Mouse (Mus musculus): ENCODE measurements at regions not wholly inside any gene's neighbourhood (a gene's known extent, or its start where the extent isn't known, plus 50 kb on each side); places are given as distances from the start of the nearest gene placed in this dataset.

- no peak overlapping the region for H3K4me2 ChIP-seq (replicated peaks)
- no peak overlapping the region for H3K4me3 ChIP-seq
- H3K9me3 ChIP-seq = no peaks in the 10 kb centered on the region
- 51% methylated on average over 6 of the region's 6 CpGs for WGBS
- H3K27me3 ChIP-seq = no peaks in the 10 kb centered on the region
- no peaks in the 10 kb centered on the region for H3K4me1 ChIP-seq
- no peak overlapping the region for H3K27ac ChIP-seq (replicated peaks)
- no peak for ATAC-seq (ENCODE audit: low FRiP score, low read depth)
- H3K36me3 ChIP-seq = no peaks in the 10 kb centered on the region
- H3K9ac ChIP-seq (replicated peaks) = no peak overlapping the region
Measured at GRCm38 (mm10) chr16:7831142-7831541, 593.8 kb downstream of the Tmem114 start.

GRCm38 (mm10) chr16:7829939-7830650 lies 594.8 kb downstream of the Tmem114 start:
- Histone ChIP-seq H3K4me3 (no peak overlapping the region), H3K27ac (replicated peaks) (no peak overlapping the region), H3K9ac (replicated peaks) (no peak overlapping the region), H3K4me1 (no peaks in the 10 kb centered on the region), H3K4me2 (replicated peaks) (no peak overlapping the region), H3K9me3 (no peaks in the 10 kb centered on the region), H3K36me3 (no peaks in the 10 kb centered on the region), H3K27me3 (no peaks in the 10 kb centered on the region)
- 89% methylated on average over 9 of the region's 9 CpGs for WGBS
- no peak for ATAC-seq (ENCODE audit: low FRiP score, low read depth)

GRCm38 (mm10) chr16:7801161-7801560 lies 623.8 kb downstream of the Tmem114 start:
- H3K4me1 ChIP-seq = peaks cover 11% of the 10 kb centered on the region
- H3K4me2 ChIP-seq (replicated peaks) = no peak overlapping the region
- 0 out of 2 replicates have a peak, but pooled peaks cover 12% of the 10 kb centered on the region for H3K9me3 ChIP-seq
- H3K9ac ChIP-seq (replicated peaks) = no peak overlapping the region
- 83% methylated on average over 2 of the region's 2 CpGs for WGBS
- H3K4me3 ChIP-seq = no peak overlapping the region
- H3K27ac ChIP-seq (replicated peaks) = no peak overlapping the region
- H3K36me3 ChIP-seq = no peaks in the 10 kb centered on the region
- no peaks in the 10 kb centered on the region for H3K27me3 ChIP-seq
- ATAC-seq (ENCODE audit: low FRiP score, low read depth) = no peak

GRCm38 (mm10) chr16:7797176-7797786 lies 627.7 kb downstream of the Tmem114 start:
- H3K27ac ChIP-seq (replicated peaks) = peak overlapping the region; percentile 46
- no peak overlapping the region for H3K4me2 ChIP-seq (replicated peaks)
- H3K4me3 ChIP-seq = no peak overlapping the region
- H3K36me3 ChIP-seq = no peaks in the 10 kb centered on the region
- H3K9ac ChIP-seq (replicated peaks) = no peak overlapping the region
- H3K9me3 ChIP-seq = 0 out of 2 replicates have a peak, but pooled peaks cover under 1% of the 10 kb centered on the region
- ATAC-seq (ENCODE audit: low FRiP score, low read depth) = peak; percentile 80; the same call in 1 of the 2 replicates
- H3K4me1 ChIP-seq = peaks cover 11% of the 10 kb centered on the region
- no peaks in the 10 kb centered on the region for H3K27me3 ChIP-seq
- 41% methylated on average over 8 of the region's 8 CpGs for WGBS

- ATAC-seq (ENCODE audit: low FRiP score, low read depth) = no peak
- H3K36me3 ChIP-seq = no peaks in the 10 kb centered on the region
- no peaks in the 10 kb centered on the region for H3K27me3 ChIP-seq
- 40% methylated on average over 3 of the region's 3 CpGs for WGBS
- no peak overlapping the region for H3K4me2 ChIP-seq (replicated peaks)
- no peak overlapping the region for H3K4me3 ChIP-seq
- no peaks in the 10 kb centered on the region for H3K9me3 ChIP-seq
- peaks cover 11% of the 10 kb centered on the region for H3K4me1 ChIP-seq
- no peak overlapping the region for H3K9ac ChIP-seq (replicated peaks)
- no peak overlapping the region for H3K27ac ChIP-seq (replicated peaks)
Measured at GRCm38 (mm10) chr16:7795561-7795960, 629.4 kb downstream of the Tmem114 start.

- Histone ChIP-seq H3K9ac (replicated peaks) (no peak overlapping the region), H3K4me2 (replicated peaks) (no peak overlapping the region), H3K4me1 (peaks cover 7% of the 10 kb centered on the region), H3K9me3 (no peaks in the 10 kb centered on the region), H3K36me3 (no peaks in the 10 kb centered on the region), H3K27ac (replicated peaks) (no peak overlapping the region), H3K27me3 (no peaks in the 10 kb centered on the region), H3K4me3 (no peak overlapping the region)
- ATAC-seq (ENCODE audit: low FRiP score, low read depth) = no peak
- WGBS = 87% methylated on average over 3 of the region's 3 CpGs
Measured at GRCm38 (mm10) chr16:7792521-7792920, 632.4 kb downstream of the Tmem114 start.

GRCm38 (mm10) chr16:7790260-7790659 lies 634.7 kb downstream of the Tmem114 start:
- WGBS = 59% methylated on average over 4 of the region's 4 CpGs
- H3K36me3 ChIP-seq = no peaks in the 10 kb centered on the region
- no peak overlapping the region for H3K9ac ChIP-seq (replicated peaks)
- no peaks in the 10 kb centered on the region for H3K27me3 ChIP-seq
- no peaks in the 10 kb centered on the region for H3K4me1 ChIP-seq
- ATAC-seq (ENCODE audit: low FRiP score, low read depth) = peak; percentile 77
- H3K4me3 ChIP-seq = no peak overlapping the region
- H3K27ac ChIP-seq (replicated peaks) = peak overlapping the region; percentile 31; the same call in 1 of the 2 replicates
- no peaks in the 10 kb centered on the region for H3K9me3 ChIP-seq
- no peak overlapping the region for H3K4me2 ChIP-seq (replicated peaks)

- WGBS = 78% methylated on average over 2 of the region's 2 CpGs
- Histone ChIP-seq H3K36me3 (no peaks in the 10 kb centered on the region), H3K27ac (replicated peaks) (peak overlapping the region; percentile 36; the same call in 1 of the 2 replicates), H3K9ac (replicated peaks) (no peak overlapping the region), H3K9me3 (no peaks in the 10 kb centered on the region), H3K27me3 (no peaks in the 10 kb centered on the region), H3K4me3 (no peak overlapping the region), H3K4me1 (no peaks in the 10 kb centered on the region), H3K4me2 (replicated peaks) (no peak overlapping the region)
- no peak for ATAC-seq (ENCODE audit: low FRiP score, low read depth)
Measured at GRCm38 (mm10) chr16:7788209-7788608, 636.7 kb downstream of the Tmem114 start.

- Histone ChIP-seq H3K36me3 (no peaks in the 10 kb centered on the region), H3K4me2 (replicated peaks) (no peak overlapping the region), H3K4me1 (no peaks in the 10 kb centered on the region), H3K27me3 (no peaks in the 10 kb centered on the region), H3K9ac (replicated peaks) (no peak overlapping the region), H3K27ac (replicated peaks) (no peak overlapping the region), H3K9me3 (no peaks in the 10 kb centered on the region), H3K4me3 (no peak overlapping the region)
- no peak for ATAC-seq (ENCODE audit: low FRiP score, low read depth)
- WGBS = 96% methylated on average over 2 of the region's 2 CpGs
Measured at GRCm38 (mm10) chr16:7781506-7781905, 643.4 kb downstream of the Tmem114 start.

GRCm38 (mm10) chr16:7775635-7776034 lies 649.3 kb downstream of the Tmem114 start:
- 91% methylated on average over 3 of the region's 3 CpGs for WGBS
- Histone ChIP-seq H3K9me3 (no peaks in the 10 kb centered on the region), H3K4me3 (no peak overlapping the region), H3K27ac (replicated peaks) (no peak overlapping the region), H3K27me3 (no peaks in the 10 kb centered on the region), H3K36me3 (no peaks in the 10 kb centered on the region), H3K4me2 (replicated peaks) (no peak overlapping the region), H3K9ac (replicated peaks) (no peak overlapping the region), H3K4me1 (no peaks in the 10 kb centered on the region)
- no peak for ATAC-seq (ENCODE audit: low FRiP score, low read depth)

GRCm38 (mm10) chr16:7768433-7768832 lies 656.5 kb downstream of the Tmem114 start:
- H3K27me3 ChIP-seq = no peaks in the 10 kb centered on the region
- no peaks in the 10 kb centered on the region for H3K9me3 ChIP-seq
- H3K9ac ChIP-seq (replicated peaks) = no peak overlapping the region
- no peak overlapping the region for H3K4me2 ChIP-seq (replicated peaks)
- no peaks in the 10 kb centered on the region for H3K36me3 ChIP-seq
- H3K27ac ChIP-seq (replicated peaks) = no peak overlapping the region
- H3K4me1 ChIP-seq = peaks cover 5% of the 10 kb centered on the region; the same call in 1 of the 2 replicates
- WGBS = 80% methylated on average over 1 of the region's 1 CpGs
- no peak overlapping the region for H3K4me3 ChIP-seq
- no peak for ATAC-seq (ENCODE audit: low FRiP score, low read depth)

- no peak overlapping the region for H3K4me2 ChIP-seq (replicated peaks)
- no peak overlapping the region for H3K27ac ChIP-seq (replicated peaks)
- WGBS = 91% methylated on average over 4 of the region's 4 CpGs
- peaks cover 5% of the 10 kb centered on the region; the same call in 1 of the 2 replicates for H3K4me1 ChIP-seq
- no peak overlapping the region for H3K4me3 ChIP-seq
- no peaks in the 10 kb centered on the region for H3K27me3 ChIP-seq
- H3K9me3 ChIP-seq = no peaks in the 10 kb centered on the region
- ATAC-seq (ENCODE audit: low FRiP score, low read depth) = no peak
- H3K36me3 ChIP-seq = no peaks in the 10 kb centered on the region
- no peak overlapping the region for H3K9ac ChIP-seq (replicated peaks)
Measured at GRCm38 (mm10) chr16:7767691-7768090, 657.2 kb downstream of the Tmem114 start.

All from midbrain, embryonic 12.5 days (tissue).